Mouse (Mus musculus): ENCODE measurements at regions not wholly inside any gene's neighbourhood (a gene's known extent, or its start where the extent isn't known, plus 50 kb on each side); places are given as distances from the start of the nearest gene placed in this dataset.

DNA sequence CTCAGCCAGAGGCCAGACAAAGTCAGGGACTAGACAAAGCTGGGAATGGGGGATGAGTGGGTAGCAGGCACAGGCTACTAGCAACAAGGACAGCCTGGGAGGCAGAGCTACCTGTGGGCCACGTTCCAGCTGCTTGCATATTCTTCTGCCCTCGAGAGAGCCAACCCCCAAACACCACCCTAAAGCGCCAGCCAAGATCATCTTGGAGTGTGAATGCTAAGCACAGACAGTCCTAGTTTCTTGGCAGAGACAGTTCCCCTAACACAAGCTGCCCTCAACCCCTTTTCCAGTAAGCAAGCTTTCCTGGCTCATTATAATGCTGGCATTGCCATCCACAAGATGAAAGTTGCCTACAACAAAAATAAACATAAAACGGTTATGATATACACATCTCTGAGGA is 336.8 kb upstream of the Gm6657 start:
- TF ChIP-seq GATA1 (IDR thresholded peaks at IDR 0.05; ENCODE audit: borderline replicate concordance, low read length): no peak
- TF ChIP-seq FLI1 (IDR thresholded peaks at IDR 0.05; ENCODE audit: low read length): no peak

All from megakaryocyte, embryonic 14.5 days (primary cell).